Mouse (Mus musculus) hindlimb bud, embryonic 11.5 days (tissue): Measurements from ENCODE around the gene Ttc28.

ENCODE experiments used
- DNase-seq: peaks from one replicate; pipeline ENCODE4 v3.0.0-alpha.2; 2012; ENCODE audit warnings: low read depth, low spot score; ENCODE audit errors: extremely low spot score

Gene Ttc28

DNA sequence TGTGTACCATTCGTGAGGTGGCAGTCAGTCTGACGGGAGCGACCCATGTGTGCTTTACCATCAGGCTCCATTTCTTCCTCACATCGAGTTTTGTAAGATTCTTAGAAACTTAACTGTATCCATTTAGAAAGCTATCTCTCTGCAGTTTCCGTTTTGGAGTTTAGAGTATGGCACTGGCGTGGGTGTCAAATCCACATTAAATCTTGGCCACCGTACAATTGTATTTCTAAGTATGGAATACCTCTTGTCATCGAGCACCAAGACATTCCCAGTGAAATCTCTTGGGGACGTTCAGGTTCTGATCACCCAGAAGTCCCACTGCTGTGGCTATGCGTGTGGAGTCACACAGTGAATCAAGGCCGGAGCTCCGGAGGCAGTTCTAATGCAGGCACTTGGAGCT is 276.3 kb downstream of the Ttc28 start:
- DNase-seq = no peak

DNA sequence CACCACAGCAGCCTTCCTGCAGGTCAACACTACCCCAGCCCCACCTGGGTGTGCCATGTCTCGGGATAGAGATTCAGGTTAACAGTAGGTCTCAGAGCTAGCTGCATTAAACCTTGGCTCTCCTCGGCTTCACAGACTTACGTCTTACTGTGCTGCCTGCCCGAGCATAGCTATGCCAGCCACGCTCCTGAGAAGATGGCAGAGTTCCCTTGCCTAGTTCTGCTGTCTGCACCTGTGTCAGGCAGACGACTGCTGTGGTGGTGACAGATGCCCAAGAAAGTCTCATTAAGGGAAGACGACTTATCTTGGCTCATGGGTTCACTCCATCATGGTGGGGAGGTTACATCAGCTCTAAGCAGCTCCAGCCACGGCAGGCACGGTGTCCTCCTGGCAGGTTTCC is 278.7 kb downstream of the Ttc28 start:
- DNase-seq = no peak

DNA sequence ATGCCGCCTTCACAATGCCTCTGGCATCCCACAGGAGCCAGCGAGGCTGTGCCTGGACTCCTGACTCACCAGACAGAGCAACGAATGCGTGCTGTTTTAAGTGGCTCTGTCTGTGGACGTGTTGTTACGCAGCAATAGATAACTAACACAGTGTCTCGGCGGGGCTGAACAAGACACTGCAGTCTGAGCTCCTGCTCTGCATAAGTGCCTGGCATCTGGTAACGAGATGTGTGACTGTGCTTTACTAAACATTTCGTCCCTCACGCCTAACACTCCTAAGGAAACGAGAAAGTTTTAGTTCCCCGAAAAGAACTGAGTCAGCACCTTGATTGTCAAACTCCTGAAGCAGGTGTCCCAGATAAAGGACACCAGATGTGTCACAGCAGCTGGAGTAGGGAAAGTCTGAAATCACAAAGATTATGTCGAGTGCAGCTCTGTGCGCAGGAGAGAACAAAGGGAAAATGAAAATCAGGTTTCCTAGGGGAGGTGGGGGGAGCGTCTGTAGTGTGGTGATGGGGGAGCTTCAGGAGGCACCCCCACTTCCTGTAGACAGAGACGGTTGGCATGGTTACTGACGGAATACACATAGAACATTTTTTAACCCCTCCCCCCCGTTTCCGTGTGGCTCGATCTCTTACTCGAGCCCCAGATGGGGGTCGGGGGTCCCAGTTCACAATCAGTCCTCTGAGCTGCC is 280.2 kb downstream of the Ttc28 start:
- DNase-seq = no peak

DNA sequence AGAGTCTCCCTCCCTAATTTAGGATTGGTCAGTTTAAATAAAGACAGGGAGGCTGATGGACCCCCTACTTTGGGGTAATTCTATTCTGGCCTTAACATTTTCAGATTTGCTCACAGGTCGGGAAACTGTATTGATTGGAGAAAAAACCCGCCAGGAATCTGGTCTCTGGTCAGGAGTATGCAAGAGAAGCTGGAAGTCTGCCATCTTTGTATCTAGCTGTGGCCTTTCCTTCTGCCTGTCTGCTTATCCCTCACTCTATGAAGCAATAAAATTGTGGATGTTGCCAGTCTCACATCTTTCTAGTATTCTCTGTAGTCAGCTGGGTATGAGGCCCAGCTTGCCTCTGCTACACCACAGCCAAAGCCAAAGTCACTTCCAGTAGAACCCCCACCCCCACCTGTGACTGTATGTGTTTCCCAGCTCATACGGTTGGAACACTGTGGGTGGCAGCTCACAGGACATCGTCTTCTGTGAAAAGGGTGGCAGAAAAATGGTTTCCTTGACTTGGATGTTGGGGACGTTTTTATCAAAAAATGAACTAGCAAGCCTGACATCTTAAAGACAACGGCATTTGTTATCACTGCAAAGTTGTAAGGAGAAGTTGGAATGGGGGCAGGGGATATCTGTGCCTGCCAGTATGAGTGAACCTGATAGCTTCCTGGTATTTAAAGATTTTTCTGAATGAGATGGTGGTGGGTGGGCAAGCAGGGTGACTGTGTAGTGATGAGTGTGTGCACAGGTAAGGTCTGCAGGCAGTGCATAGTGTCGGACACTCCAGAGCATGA is 281.7 kb downstream of the Ttc28 start:
- DNase-seq = no peak

DNA sequence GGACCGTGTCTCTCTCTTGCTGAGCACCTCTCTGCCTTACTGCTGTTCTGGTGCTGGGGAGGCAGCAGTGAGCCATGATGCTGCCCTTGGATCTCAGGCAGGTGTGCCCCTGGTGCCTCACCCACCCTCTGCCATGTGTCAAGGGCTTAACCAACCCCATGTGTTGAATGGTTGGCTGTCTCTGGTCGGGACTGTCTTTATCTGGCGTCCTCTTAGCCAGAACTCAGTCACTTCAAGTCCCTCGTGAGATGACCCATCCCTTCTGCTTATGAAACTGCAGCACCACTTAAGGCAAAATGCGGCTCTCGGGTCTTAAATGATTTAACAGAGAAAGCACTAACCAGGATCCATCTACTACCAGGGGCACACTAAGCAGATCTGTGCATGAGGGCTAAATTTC is 283.3 kb downstream of the Ttc28 start:
- DNase-seq = no peak

DNA sequence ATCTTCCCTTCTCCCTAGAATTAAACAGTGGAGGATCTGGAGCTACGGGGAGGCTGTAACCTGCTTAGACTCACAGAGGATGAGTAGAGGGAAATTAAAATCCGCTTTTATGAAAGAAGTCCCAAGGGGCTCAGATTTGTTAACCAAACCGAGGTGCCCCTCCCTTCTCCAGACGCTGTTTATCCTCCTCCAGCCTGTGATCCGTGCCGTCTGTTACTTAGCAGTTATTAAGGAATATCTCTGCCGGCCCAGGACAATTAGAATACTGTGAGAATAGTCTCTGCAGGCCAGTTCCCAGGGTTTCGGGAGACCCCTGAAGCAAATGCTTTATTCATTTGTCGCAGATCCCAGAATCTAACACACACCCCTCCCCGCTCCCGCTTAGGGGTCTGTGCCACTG is 283.8 kb downstream of the Ttc28 start:
- DNase-seq = no peak

DNA sequence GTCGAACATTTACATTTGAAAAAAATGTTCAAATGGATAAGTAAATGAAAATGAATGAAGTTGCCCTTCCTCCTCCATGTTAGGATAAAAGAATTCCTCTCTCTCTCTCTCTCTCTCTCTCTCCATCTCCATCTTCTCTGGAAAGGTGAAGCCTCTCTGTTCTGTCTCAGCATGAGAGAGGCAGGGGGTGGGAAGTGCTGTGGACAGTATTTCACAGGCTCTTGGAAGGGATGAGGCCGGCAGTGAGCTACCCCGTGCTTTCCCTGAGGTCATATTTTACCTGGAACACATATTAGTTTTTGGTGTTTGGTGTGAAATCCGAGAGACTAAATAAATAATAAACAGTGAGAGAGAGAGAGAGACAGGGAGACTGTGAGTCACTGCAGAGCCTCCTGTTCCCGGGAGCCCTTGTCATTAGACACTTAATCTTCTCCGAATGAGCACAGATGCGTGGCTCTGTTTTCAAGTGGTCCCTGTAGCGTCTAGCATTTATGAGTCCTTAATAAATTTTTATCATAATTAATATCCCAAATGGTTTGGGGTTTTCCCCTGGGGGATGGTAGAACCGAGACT is 284.8 kb downstream of the Ttc28 start:
- DNase-seq = no peak

DNA sequence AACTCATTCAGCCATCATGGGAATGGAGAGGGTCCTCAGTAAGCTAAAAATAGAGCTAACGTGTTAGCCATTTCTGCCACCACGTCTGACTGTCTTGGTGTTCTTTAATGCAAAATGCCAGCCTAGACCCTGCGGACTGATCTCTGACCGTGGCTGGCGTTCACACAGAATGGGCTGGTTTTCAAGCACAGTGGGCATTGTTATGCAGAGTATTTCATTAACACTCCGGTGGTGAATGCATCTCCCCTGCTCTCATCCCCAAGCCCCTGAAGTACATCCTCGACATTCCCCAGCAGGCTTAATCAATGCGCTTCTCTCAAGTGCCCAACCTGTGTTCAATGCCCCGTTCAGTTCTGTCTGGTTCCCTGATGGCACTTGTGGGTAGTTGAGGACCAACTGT is 290.8 kb downstream of the Ttc28 start:
- DNase-seq = no peak

DNA sequence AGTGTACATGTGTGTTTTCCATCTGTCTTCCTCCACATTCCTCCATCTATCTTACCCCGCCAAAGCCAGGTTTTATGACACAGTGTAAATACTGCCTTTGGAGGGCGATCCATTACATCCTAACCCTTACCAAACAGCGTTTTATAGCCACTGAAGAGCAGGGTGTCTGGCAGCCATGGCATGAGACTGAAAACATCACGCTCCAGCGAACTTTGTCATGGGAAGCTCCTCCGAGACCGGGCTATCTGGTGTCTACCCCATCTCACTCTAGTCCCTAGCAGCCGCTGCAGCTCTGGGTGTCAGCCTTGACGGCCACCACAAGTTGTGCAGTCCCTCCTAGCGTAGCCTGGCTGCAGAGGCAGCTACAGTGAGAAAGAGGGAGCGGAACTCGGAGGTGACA is 295.8 kb downstream of the Ttc28 start:
- DNase-seq = no peak

DNA sequence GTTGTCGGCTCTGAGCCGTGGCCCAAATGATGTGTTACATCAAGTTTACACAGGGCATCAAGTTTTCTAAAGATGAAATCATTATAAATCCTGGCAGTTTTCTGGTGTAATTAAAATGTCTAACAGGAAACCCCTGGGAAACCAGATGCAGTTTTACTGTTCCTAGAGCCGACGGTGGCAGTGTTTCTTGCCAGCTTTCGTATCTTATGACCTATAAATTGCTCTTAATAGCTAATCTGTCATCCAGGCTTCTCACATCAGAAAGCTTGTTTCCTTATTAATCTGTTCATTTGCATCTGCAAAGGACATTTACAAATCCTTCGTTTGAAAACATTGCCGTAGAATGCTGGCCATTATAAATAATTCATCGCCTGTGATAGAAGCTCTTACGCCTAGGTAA is 296.2 kb downstream of the Ttc28 start:
- no peak for DNase-seq

DNA sequence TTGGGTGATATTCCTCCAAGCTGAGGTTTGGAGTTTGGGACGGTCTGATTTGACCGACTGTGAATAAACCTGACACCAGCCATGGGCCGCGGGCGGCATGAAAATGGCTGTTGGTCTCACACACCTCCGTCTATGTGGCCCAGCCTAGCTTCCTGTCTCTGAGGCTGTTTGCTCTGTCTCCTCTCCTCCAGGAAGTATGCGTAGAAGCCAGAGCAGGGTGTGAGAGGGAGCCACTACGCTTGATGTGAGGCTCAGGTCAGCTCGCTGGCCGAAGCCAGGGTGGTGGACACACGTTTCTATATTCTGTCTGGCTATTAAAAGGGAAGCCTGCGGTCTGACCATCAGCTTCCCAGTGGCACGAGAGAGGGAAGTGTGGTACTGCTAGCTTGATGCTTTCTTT is 296.8 kb downstream of the Ttc28 start:
- DNase-seq = no peak

DNA sequence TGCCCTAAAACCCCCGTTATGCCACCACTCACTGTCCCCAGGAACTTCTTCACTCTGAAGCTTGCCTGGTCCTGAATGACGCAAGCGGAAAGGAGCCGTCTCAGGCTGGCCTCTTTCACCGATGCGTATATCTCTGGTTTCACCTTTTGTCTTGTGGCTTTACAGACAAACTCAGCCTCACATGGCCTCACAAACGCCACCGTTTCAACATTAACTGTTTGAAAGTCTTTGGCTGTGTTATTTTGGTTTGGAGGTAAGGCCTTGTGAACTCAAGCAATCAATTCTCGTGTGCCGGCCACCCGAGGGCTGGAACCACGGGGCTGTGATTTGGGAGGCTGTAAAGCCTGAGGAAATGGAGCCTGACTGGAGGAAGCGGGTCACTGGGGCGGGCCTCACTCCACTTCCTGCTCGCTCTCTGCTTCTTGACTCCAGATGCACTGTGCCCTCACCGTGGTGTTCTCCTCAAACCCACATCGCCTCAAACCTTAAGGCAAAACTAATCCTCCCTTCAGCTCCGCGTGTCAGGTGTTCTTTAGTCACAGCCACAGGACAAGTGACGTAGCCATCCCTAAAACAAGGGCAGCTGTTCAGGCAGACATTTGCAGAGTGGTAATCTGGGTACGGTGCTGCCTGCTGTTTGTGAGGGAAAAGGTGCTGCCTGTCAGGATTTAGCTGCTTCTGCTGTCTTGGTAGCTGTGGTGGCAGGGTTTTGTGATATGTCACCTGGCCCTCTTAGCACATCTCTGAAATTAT is 298.9 kb downstream of the Ttc28 start:
- no peak for DNase-seq

DNA sequence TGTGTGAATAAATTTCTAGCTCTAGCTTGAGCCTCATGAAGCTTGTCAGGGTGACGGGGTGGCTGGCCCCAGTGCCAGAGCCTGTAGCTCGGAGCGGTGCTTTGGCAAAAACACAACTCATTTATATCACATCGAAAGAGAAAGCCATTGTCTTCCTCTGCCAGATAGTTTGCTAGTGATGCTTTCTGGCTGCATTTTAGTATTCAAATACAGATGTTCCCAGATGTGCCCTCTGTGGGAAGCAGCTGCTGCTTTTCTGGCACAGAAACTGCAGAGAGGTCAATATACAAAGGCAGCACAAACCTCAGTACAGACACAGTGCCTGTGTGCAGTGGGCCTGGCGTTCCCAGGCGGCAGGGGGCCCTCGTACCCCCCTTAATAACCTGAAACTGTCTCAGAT is 300.0 kb downstream of the Ttc28 start:
- DNase-seq = no peak

DNA sequence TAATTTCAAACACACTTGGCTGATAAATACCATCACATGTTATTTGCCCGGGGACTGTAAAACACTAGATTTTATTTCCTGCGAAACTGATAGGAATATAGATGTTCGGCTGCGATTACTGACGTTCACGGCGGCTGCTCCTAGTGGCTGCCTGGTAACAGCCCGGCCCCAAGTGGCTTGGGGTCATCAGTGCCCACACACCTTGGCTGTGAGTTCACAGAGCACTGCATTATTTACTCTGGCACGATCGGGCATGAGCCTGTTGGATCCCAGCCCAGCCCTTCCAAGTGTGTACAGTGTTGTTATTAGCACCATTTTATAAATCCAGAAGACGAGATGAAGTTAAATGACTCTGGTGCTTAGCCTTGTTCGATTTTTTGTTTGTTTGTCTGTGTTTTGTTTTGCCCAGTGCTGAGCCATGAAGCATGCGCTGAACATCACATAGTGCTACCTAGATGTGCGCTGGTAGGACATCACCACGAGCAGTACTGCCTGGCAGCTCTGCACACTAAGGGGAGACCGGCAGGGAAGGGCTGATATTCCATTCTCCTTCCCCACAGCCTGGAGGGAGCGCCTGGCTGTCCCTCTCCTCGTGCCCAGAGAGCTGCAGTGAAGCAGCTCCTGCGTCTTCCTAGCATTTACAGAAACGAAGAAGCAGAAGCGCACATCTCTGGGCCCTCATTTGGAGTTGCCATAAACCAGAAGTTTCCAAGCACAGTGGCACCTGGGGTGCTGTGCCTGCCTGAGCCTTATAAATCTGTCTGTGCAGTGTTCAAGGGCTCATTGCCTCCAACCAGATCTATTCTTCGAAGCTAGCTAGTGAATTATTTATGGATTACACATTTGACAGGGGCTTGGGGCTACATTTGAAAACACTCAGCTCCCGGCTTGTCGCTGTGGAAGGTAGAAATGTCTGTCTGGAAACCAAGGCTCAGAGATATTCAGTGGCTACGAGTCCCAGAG is 300.8 kb downstream of the Ttc28 start:
- no peak for DNase-seq

DNA sequence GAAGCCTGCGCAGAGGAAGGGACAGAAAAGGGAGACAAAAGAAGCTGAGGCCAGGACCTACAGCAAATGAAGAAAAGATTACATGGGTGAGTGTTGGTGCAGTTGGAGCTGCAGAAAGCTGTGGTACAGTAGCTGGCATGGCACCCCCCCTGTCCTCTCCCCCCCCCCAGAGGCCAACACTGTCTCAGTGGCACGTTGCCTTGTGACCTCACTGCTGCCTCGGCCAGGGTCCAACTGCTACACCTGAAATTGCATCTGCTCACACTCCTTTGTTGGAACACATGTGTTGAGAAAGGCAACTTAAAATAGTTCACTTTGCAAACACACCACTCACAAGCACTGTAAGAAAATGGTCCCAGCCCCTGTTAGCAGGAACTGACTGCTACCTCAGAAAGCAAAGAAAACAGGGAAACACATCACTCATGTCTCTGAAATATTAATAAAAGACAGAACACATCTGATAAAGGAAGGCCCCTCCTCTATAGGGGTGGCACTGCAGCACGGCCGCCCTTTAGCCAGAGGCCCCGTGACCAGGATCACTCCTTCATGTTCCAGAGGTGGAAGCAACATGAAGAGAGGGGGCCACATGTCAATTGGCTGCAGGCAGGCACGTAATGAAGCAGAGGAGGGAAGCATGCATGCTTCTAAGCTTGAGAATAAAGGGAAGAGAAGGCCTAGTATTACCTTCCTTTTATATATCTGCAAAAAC is 301.8 kb downstream of the Ttc28 start:
- DNase-seq = no peak

DNA sequence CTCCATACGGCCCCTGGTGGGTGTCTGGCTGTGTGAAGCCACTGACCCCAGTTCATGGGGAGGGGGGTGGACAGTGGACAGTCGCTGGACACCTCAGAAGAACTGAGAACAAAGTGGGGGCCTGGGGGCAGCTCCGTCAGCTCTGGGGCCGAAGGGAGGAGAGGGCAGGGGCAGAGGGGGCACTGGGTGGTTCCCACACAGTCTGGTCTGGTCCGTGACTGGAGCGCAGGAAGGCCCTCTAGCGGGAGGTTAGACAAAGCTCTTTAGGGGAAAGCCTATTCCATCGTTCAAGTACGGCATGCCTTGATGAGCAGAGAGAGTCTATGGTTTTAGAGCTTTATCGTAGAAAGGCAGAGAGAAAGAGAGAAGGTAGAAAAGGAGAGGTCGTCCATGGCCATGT is 307.0 kb downstream of the Ttc28 start:
- no peak for DNase-seq

DNA sequence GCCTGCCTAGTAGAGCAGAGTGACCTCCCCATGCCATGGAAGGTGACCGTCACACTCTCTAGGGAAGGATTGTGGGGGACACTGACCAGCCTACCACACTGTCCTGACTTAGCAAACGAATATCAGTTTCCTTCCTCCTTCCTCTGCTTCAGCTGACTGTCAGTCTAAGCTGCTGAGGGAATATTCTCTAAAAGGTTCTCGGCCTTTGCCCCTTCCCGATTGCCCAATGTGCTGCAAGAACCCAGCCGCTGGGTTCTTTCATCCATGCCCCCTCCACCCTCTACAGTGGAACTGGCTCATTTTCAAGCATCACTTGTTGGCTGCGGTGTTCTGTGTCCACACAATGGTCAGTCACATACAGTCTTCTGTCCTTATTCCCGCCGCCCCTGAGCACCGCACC is 312.4 kb downstream of the Ttc28 start:
- DNase-seq = no peak

DNA sequence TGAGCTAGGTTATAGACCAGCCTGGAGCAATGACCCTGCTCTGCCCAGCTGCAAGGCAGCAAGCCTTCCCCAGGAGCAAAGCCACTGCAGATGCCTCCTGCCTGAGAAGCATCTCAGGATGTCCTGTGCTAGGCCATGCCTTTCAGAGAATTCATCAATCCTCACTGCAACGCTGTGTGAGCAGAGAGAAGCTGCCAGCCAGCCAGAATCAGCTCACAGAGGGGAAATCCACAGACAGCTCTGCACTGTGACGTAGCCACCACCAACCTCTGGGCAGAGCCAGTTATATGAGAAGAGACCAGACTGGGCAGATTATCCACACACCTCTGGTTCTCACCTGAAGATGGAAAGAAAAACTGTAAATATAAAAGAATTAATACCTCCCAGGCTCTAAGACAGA is 315.2 kb downstream of the Ttc28 start:
- DNase-seq = no peak

DNA sequence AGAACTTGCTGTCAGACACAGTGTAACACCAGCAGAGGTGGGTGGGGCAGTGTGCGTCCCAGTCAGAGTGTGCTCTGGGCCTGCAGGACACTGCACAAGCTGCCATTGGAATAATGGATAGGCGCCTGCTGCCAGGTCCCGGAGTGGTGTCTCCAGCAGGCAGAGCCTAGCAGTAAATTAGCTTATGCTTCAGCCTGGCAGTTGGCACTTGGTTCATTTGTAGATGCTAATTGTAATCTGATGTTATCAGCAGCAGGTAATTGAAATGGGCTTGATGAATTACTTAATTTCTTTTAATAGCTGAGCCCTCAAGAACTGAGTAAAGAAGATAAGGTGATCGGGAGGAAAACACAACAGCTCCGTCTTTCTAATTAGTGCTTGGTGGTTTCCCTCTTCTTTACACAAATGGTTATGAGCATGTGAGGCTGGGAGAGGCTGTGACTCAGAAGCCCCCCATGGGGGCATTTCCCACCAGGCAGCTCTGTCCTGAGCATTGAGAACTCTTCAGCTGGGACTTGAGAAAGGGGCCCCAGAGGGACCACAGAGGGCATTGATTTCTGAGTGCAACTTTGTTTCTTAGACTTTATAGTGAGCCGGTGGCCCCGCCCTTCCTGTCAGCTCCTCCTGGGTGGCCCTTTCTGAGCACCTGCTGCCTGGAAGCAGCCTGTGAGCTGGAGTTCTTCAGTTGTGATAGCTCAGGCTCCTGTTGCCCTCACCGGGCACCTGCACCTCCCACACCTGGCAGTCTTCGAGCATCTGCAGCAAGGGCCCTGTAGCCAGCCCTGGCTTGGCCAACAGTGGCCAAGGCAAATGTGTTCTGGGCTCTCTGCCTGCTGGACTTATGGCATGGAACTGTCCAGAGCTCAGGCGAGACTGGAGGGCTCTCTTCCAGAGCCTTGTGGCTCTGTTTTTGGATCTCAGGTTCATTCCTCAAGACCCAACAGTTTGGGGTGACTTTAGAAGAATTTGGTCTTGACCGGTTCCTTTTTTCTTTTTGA is 316.2 kb downstream of the Ttc28 start:
- no peak for DNase-seq
